Mouse (Mus musculus) heart, adult 8-10 months (tissue): ENCODE measurements around the gene Mybpc2. TPM values are rescaled to one million over a fixed set of nuclear protein-coding genes. Genes with fewer than 3 reads are reported as not detected.
A peak's percentile ranks its signal among the peaks of the same experiment; 100 is the strongest.

ENCODE experiments used
- DNase-seq: peaks from one replicate; pipeline ENCODE4 v3.0.0; 2022; ENCODE audit warnings: low spot score
- total RNA-seq, 4 experiments: library from RNA; stranded (reverse); gene quantifications; 2 replicates each; pipeline ENCODE4 v1.2.4; 2022

The Mybpc2 gene
- total RNA-seq = 10 to 100 TPM; 14.6 to 21.4 (median 17.7) TPM

GRCm38 (mm10) chr7:44524502-44524901 lies at the start of gene Mybpc2:
Gene Mybpc2 (minus strand): TSS chr7:44524656.
- DNase-seq = peak; percentile 22

GRCm38 (mm10) chr7:44572956-44573484 lies 48.6 kb upstream of the Mybpc2 start:
- no peak for DNase-seq

- no peak for DNase-seq
Observed at GRCm38 (mm10) chr7:44572213-44572701, 47.8 kb upstream of the Mybpc2 start, which contains the start of gene Napsa. Gene Napsa (plus strand): TSS chr7:44572380.

GRCm38 (mm10) chr7:44571811-44572210 lies 47.4 kb upstream of the Mybpc2 start:
- DNase-seq = no peak

GRCm38 (mm10) chr7:44570989-44571388 lies 46.5 kb upstream of the Mybpc2 start:
- no peak for DNase-seq

GRCm38 (mm10) chr7:44568803-44569202 lies 44.3 kb upstream of the Mybpc2 start:
- no peak for DNase-seq

- DNase-seq = no peak
Observed at GRCm38 (mm10) chr7:44565414-44565813, 41.0 kb upstream of the Mybpc2 start.

GRCm38 (mm10) chr7:44564486-44564885 lies 40.0 kb upstream of the Mybpc2 start:
- DNase-seq = no peak

- DNase-seq = no peak
Observed at GRCm38 (mm10) chr7:44563284-44563683, 38.8 kb upstream of the Mybpc2 start.

- peak; percentile 64 for DNase-seq
Observed at GRCm38 (mm10) chr7:44560435-44561400, 36.3 kb upstream of the Mybpc2 start.

GRCm38 (mm10) chr7:44557629-44558028 lies 33.2 kb upstream of the Mybpc2 start:
- DNase-seq = no peak

GRCm38 (mm10) chr7:44553826-44554225 lies 29.4 kb upstream of the Mybpc2 start, which contains the start of gene Nr1h2:
Gene Nr1h2 (minus strand): TSS chr7:44553951.
- peak; percentile 96 for DNase-seq

GRCm38 (mm10) chr7:44553196-44553764 lies 28.8 kb upstream of the Mybpc2 start:
- DNase-seq = peak; percentile 42

GRCm38 (mm10) chr7:44552141-44552908 lies 27.9 kb upstream of the Mybpc2 start:
- DNase-seq = no peak

- no peak for DNase-seq
Observed at GRCm38 (mm10) chr7:44551731-44552130, 27.3 kb upstream of the Mybpc2 start.

GRCm38 (mm10) chr7:44551301-44551700 lies 26.8 kb upstream of the Mybpc2 start:
- DNase-seq = no peak

GRCm38 (mm10) chr7:44550409-44550678 lies 25.9 kb upstream of the Mybpc2 start:
- DNase-seq = no peak

- DNase-seq = no peak
Observed at GRCm38 (mm10) chr7:44549621-44550408, 25.4 kb upstream of the Mybpc2 start.

- DNase-seq = peak; percentile 100
Observed at GRCm38 (mm10) chr7:44548497-44549087, 24.1 kb upstream of the Mybpc2 start, which contains the start of gene Pold1. Gene Pold1 (minus strand): TSS chr7:44548849.

GRCm38 (mm10) chr7:44547725-44548124 lies 23.3 kb upstream of the Mybpc2 start:
- no peak for DNase-seq
